Mouse (Mus musculus) megakaryocyte progenitor cell, adult 5-6 weeks (primary cell): ENCODE data around the gene Rasgef1b. TPM values are rescaled to one million over a fixed set of nuclear protein-coding genes. Genes with fewer than 3 reads are reported as not detected.
"Not testable (repeated sequence)": the region's sequence is repeated elsewhere in the genome, so short reads cannot be mapped to it uniquely, and the experiment has no call there.

Source experiments
- ATAC-seq: replicated peaks from 2 replicates; pipeline ENCODE4 v1.8.0; 2016; ENCODE audit warnings: mild to moderate bottlenecking, moderate TSS enrichment, inconsistent platforms; ENCODE audit not compliant: poor library complexity
- total RNA-seq, 2 experiments: library from RNA; stranded (forward) in 1 of 2; stranded (reverse) in 1 of 2; fragments of 157-497, 149-512 nt in 1 of 2; fragments of 200-1000 nt in 1 of 2; gene quantifications; 2 replicates each; pipeline versions ENCODE4 v1.2.3 to v1.2.4; 2015 to 2017

The Rasgef1b gene
- total RNA-seq, 2 experiments from 2014 or later, result 1.8 to 2.2 TPM

GRCm38 (mm10) chr5:99233176-99233575 lies 495.7 kb downstream of the Rasgef1b start:
- ATAC-seq, result no peak

GRCm38 (mm10) chr5:99232410-99232809 lies 496.5 kb downstream of the Rasgef1b start:
- ATAC-seq, result no peak

GRCm38 (mm10) chr5:99230476-99230875 lies 498.4 kb downstream of the Rasgef1b start:
- no peak for ATAC-seq

- ATAC-seq, result no peak
Measured at GRCm38 (mm10) chr5:99227361-99227760, 501.5 kb downstream of the Rasgef1b start.

- no peak for ATAC-seq
Measured at GRCm38 (mm10) chr5:99224571-99225011, 504.3 kb downstream of the Rasgef1b start.

DNA sequence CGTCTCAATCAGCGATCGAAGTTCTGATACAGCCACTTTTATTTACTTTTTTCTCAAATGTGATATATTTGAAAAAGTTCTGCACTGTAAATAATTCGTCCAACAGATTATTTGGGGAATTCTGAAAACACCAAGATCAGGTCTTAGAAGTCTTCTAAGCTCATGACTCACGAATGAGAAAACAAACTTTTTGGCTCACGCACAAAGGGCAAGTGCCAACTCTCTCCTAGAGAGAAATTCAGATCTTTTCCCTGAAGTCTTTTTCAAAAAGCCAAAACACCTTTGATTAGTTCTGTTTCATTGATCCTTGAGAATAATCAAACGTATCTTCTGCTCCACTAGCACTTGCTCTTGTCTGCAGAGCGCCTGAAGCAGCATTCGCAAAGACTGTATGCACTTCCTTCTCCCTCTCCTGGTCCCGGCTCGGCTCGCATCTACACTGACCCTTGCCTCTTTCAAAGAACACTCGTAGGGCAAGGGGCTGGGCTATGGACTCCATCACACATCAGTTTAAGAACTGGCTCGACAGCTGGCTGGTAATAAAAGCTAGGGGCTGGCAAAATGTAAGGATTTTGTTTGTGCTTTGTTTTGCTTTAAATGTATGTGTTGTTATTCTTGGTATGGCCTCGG lies 504.9 kb downstream of the Rasgef1b start:
- no peak for ATAC-seq

DNA sequence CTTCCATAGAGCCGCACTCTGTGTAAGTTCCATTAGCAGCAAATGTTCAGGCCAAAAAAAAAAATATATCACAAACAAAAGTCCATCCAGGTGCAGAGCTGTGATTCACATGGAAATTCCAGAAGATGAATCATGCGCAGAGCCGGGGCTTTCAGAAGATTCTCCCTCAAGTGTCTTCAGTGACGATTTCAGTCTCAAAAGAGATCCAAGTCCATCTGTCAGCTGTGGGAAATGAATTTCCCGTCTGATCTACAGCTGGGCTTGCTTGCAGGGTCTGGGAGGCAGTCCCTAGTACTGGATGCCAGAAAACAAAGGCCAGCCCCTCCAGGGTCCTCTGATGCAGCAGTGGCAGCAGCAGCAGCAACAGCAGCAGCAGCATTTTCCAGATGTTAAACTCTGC lies 510.5 kb downstream of the Rasgef1b start:
- ATAC-seq, result no peak

GRCm38 (mm10) chr5:99216588-99217152 lies 512.2 kb downstream of the Rasgef1b start:
- ATAC-seq, result not testable (repeated sequence)

- ATAC-seq, result no peak
Measured at GRCm38 (mm10) chr5:99215207-99216157, 513.4 kb downstream of the Rasgef1b start.

DNA sequence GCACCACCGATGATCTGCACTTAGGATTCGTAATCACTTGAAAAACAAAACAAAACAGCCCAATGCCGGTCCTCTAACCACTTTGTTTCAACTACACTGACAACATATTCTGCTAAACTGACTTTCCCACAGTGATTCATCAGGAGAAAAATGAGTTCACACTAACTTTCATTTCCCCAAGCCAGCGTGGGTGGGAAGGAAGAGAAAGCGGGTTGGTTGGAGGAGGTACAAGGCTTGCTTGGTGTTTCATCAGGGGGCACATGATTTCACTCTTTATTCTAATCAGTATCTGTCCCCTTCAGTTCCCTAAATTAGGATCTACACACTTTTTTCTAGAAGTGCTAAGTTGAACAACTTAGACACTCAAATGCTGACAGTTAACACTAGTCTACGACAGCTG lies 514.5 kb downstream of the Rasgef1b start:
- peak; percentile 96 for ATAC-seq

GRCm38 (mm10) chr5:99213211-99213610 lies 515.7 kb downstream of the Rasgef1b start:
- ATAC-seq, result no peak

- peak; percentile 68 for ATAC-seq
Measured at GRCm38 (mm10) chr5:99203475-99203874, 525.4 kb downstream of the Rasgef1b start.

- ATAC-seq, result peak; percentile 79
Measured at GRCm38 (mm10) chr5:99202074-99202837, 526.6 kb downstream of the Rasgef1b start.

DNA sequence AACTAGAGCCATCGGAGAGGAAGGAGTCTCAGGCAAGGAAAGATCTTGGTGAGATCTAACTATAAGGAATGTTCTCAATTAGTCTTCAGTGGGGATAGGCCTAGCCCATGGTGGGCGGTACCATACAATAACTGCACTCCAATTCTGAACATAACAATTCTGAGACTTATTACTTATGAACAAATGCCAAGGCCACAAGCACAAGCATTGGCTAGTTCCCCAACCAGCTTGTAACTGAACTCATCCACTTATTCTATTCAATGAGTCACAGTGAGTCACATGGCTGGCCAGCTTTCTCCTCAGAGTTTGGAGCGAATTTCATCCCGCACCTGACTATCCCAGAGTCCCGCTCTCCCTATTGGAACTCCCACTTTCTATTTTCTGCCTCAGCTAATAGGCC lies 533.4 kb downstream of the Rasgef1b start:
- ATAC-seq, result no peak

GRCm38 (mm10) chr5:99190941-99191800 lies 537.7 kb downstream of the Rasgef1b start:
- ATAC-seq, result no peak

GRCm38 (mm10) chr5:99183637-99184036 lies 545.2 kb downstream of the Rasgef1b start:
- ATAC-seq, result no peak

- ATAC-seq, result no peak
Measured at GRCm38 (mm10) chr5:99174608-99175385, 554.1 kb downstream of the Rasgef1b start.

- no peak for ATAC-seq
Measured at GRCm38 (mm10) chr5:99169836-99170235, 559.0 kb downstream of the Rasgef1b start.

DNA sequence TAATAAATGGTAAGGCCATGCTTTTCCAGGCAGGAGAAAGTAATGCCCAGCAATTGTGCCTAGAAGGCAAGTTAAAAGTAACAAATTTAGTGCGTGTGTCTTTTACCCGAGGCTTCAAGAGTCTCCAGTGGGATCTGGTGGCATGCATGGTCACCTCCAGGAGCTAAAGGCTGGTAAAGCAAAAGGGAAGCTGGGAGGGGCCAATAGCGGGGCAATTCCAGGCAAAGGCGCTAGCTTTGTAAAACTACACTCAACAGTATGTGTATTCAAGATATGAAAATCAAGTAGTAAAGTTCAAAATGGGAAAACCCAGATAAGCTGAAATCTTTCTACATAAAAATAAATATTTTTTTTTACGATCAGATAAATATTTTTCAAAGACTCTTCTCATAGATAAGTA lies 561.1 kb downstream of the Rasgef1b start:
- ATAC-seq, result no peak
